Mouse (Mus musculus): Measurements from ENCODE around the gene Gm10112.

Gm10112 gene

DNA sequence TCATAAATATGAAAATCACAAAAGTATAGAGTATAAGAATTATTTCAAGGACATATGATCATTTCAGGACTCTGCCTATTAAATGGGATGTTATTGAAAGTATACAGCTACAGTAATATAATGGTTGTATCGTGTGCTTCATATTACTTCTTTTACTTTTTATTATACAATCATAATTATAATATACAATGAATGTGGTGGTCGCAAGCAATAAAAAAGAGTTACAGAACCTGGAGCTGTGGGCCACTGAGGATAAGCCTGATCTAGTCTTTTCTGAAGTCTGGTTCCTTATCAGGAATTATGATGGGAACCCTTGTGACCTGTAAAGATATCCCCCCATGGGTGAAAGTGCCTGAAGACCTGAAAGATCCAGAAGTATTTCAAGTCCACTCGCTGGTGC lies at the start of gene Gm10112:
Gene Gm10112, plus strand, starts transcription at position 301 of the 400 bp plus-strand sequence.
- DNase-seq, result no peak

DNA sequence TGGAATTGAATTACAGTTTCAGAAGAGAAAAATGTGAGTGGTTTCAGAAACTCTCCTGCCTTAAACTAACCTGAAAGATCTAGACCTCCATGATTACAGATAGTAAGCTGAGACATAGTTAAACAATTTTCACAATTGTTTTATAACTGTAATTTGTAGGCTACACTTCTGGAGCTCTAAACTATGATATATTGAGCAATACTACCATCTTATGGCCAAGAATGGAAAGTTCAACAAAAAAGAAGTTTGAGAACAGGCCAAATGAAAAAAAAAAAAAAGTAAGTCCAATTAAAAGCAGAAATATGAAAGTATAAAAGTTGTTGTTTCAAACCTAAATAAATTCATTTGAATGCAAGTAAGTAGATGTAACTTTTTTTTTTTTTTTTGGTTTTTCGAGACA lies 21.4 kb downstream of the Gm10112 start:
- DNase-seq, result no peak

DNA sequence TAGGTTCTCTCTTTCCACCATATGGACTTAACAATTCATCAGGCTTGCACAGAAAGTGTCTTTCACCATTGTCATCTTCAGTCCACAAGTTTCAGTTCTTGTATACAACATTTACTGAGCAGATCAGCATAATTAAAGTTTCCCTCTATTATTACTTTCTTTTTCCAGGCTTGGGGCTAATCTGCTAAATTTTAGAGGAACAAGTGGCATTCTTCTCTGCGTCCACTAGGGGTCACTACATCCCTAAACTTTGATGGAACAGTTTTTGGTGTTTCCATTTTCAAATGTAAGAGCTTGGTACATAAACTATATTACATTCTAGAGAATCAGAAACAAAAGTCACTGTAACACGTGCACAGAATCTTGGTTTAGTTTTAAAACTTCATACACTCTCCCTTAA lies 28.2 kb downstream of the Gm10112 start:
- no peak for DNase-seq

DNA sequence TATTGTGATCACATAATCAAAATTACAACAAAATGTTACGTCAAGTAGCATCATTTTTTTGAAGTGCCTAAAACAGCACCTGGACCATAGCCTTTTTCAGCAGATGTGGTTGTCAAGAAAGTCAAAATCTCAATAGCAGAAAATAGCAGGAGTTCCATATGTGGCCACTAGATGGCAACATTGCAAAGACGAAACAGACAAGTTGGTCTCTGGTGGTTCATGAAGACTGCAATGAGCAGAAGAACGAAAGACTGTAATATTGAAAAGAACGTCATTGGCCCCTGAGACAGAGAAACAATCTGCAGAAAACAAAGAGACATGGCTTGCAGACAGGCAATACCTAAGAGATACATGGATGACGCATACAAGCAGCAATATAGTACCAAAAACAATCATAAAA lies 42.1 kb downstream of the Gm10112 start:
- peak; percentile 16 to 48 for DNase-seq

All from kidney, postnatal 36 days (tissue).